ENCODE assay signal across 9 mouse cellular contexts in genomic region chr3:30246431-30247041, GRCm38 (mm10).
DNase-seq lines count a peak whose midpoint lies in the region; ATAC-seq and TF ChIP-seq lines count a peak whose summit lies in the region.
"Had no signal": no experiment of that assay in that cellular context is flagged by ENCODE, and none has a peak within 500 bp of the region (broad histone marks: within the 10 kb centered on the region; RNA-seq: fewer than 3 reads in every experiment).

No protein-coding gene starts in this region.

- no peaks in the 10 kb centered on the region for H3K27me3 ChIP-seq in heart, postnatal 0 days (ENCODE audit: control insufficient read depth, insufficient read depth, low read length)
- H3K27me3 ChIP-seq in limb, embryonic 11.5 days (ENCODE audit: control insufficient read depth, insufficient read depth, low read length): no peaks in the 10 kb centered on the region
- H3K27me3 ChIP-seq: forebrain, embryonic 13.5 days had no signal

- TF ChIP-seq EP300 in heart, postnatal 0 days (IDR thresholded peaks at IDR 0.05; ENCODE audit: low read depth): no peak

- H3K4me1 ChIP-seq in heart, postnatal 0 days (ENCODE audit: control insufficient read depth, insufficient read depth): no peaks in the 10 kb centered on the region; the same call in 1 of the 2 replicates
- H3K4me1 ChIP-seq in limb, embryonic 11.5 days (ENCODE audit: control insufficient read depth, insufficient read depth, low read length): peaks cover 35% of the 10 kb centered on the region
- H3K4me1 ChIP-seq: forebrain, embryonic 13.5 days had no signal

- H3K36me3 ChIP-seq in heart, postnatal 0 days (replicated peaks; ENCODE audit: control insufficient read depth, insufficient read depth, low read length): no peaks in the 10 kb centered on the region
- no peaks in the 10 kb centered on the region for H3K36me3 ChIP-seq in limb, embryonic 11.5 days (ENCODE audit: control insufficient read depth, insufficient read depth, low read length)

- no peak overlapping the region for H3K9ac ChIP-seq in heart, postnatal 0 days (replicated peaks; ENCODE audit: low read depth, low read length)
- no peak overlapping the region for H3K9ac ChIP-seq in limb, embryonic 11.5 days (ENCODE audit: low read length)
- H3K9ac ChIP-seq: forebrain, embryonic 13.5 days had no signal

- WGBS in heart, postnatal 0 days: 61% methylated on average over 12 of the region's 12 CpGs
- 64% methylated on average over 12 of the region's 12 CpGs for WGBS in limb, embryonic 11.5 days

- peak; percentile 39 for ATAC-seq in heart, postnatal 0 days (ENCODE audit: insufficient read depth, low read depth)
- ATAC-seq in limb, embryonic 11.5 days (ENCODE audit: insufficient number of reproducible peaks, low FRiP score, low TSS enrichment, low read depth): peak; percentile 70; the same call in 1 of the 2 replicates
- ATAC-seq: forebrain, embryonic 13.5 days had no signal

- peak; percentile 33 for TF ChIP-seq CTCF in heart, postnatal 0 days (IDR thresholded peaks at IDR 0.05; ENCODE audit: low read depth)

- H3K9me3 ChIP-seq in heart, postnatal 0 days (replicated peaks; ENCODE audit: control insufficient read depth, low read length): no peaks in the 10 kb centered on the region
- H3K9me3 ChIP-seq in limb, embryonic 11.5 days (ENCODE audit: control insufficient read depth, low read length): no peaks in the 10 kb centered on the region
- H3K9me3 ChIP-seq: forebrain, embryonic 13.5 days had no signal

- no peak overlapping the region for H3K4me3 ChIP-seq in heart, postnatal 0 days (ENCODE audit: low read depth, low read length)
- H3K4me3 ChIP-seq in limb, embryonic 11.5 days (ENCODE audit: low read depth, low read length): no peak overlapping the region
- H3K4me3 ChIP-seq: forebrain, embryonic 13.5 days had no signal

- peak overlapping the region; percentile 54 for H3K27ac ChIP-seq in heart, postnatal 0 days (ENCODE audit: low read depth)
- H3K27ac ChIP-seq in limb, embryonic 11.5 days (replicated peaks; ENCODE audit: low read depth, low read length): peak overlapping the region; percentile 48; the same call in 1 of the 2 replicates
- H3K27ac ChIP-seq: forebrain, embryonic 13.5 days had no signal

- peak; percentile 33 for DNase-seq in adrenal gland, postnatal 10 days
- DNase-seq in adrenal gland, postnatal 36 days: no peak
- DNase-seq in 3T3-L1 (ENCODE audit: low read depth, low spot score): peak; percentile 31
- peak; percentile 30 for DNase-seq in heart, postnatal 0 days (ENCODE audit: low spot score)
- peak; percentile 38 for DNase-seq in limb, embryonic 11.5 days (ENCODE audit: low spot score)
- DNase-seq in right cerebral cortex, postnatal 14 days: no peak
- DNase-seq in adrenal gland, postnatal 4 days (ENCODE audit: low spot score in 2 of 2): no peak
- no peak for DNase-seq in embryo, embryonic 10.5 days (ENCODE audit: low spot score)

- H3K4me2 ChIP-seq in heart, postnatal 0 days (ENCODE audit: low read depth, low read length): no peak overlapping the region
- no peak overlapping the region for H3K4me2 ChIP-seq in limb, embryonic 11.5 days (ENCODE audit: low read depth, severe bottlenecking)
- H3K4me2 ChIP-seq: forebrain, embryonic 13.5 days had no signal

Comparison
In these comparisons a context has a peak if more than half of its experiments do, and no peak if none do; other contexts are left out.
1. DNase-seq: peak in adrenal gland, postnatal 10 days (single experiment), 3T3-L1 (single experiment), heart, postnatal 0 days (single experiment) and limb, embryonic 11.5 days (single experiment); none in adrenal gland, postnatal 36 days (0 of 2), right cerebral cortex, postnatal 14 days (single experiment), adrenal gland, postnatal 4 days (0 of 2) and embryo, embryonic 10.5 days (single experiment).